Mouse (Mus musculus) G1E (cell line): ENCODE measurements around the gene Stxbp6. TPM values are rescaled to one million over a fixed set of nuclear protein-coding genes. Genes with fewer than 3 reads are reported as not detected.

Source experiments
- ATAC-seq: 2 replicates; pipeline ENCODE4 v1.8.0; 2016; ENCODE audit warnings: mild to moderate bottlenecking; ENCODE audit not compliant: insufficient number of reproducible peaks, poor library complexity, low FRiP score, severe bottlenecking; ENCODE audit errors: extremely low read depth
- DNase-seq: peaks from one replicate; pipeline ENCODE4 v3.0.0; 2012; ENCODE audit warnings: low spot score
- H3K27me3 ChIP-seq: 2 replicates; pipeline ENCODE4 v1.6.1; 2012; ENCODE audit warnings: mild to moderate bottlenecking, low read length, inconsistent platforms; ENCODE audit not compliant: insufficient read depth
- H3K36me3 ChIP-seq: replicated peaks from 2 replicates; pipeline ENCODE3; 2012; ENCODE audit warnings: mild to moderate bottlenecking, inconsistent platforms
- H3K4me1 ChIP-seq: 2 replicates; pipeline ENCODE4 v1.6.1; 2012; ENCODE audit warnings: low read depth, low read length, inconsistent platforms, mixed read lengths; ENCODE audit not compliant: insufficient read depth
- H3K4me3 ChIP-seq: 2 replicates; pipeline ENCODE4 v1.5.1; 2012; ENCODE audit warnings: low read depth, mild to moderate bottlenecking, inconsistent platforms, low read length, moderate library complexity, mixed read lengths
- H3K9me3 ChIP-seq: replicated peaks from 2 replicates; pipeline ENCODE4 v1.6.1; 2012; ENCODE audit warnings: inconsistent platforms
- CTCF ChIP-seq: IDR thresholded peaks from 2 replicates; pipeline ENCODE4 v1.5.1; 2012; ENCODE audit warnings: low read depth, low read length, inconsistent platforms, mixed read lengths
- GATA1 ChIP-seq: IDR thresholded peaks from 2 replicates; pipeline ENCODE4 v1.6.1; 2012; ENCODE audit warnings: borderline replicate concordance, low read length, inconsistent platforms, mixed read lengths
- GATA2 ChIP-seq: IDR thresholded peaks from 2 replicates; pipeline ENCODE4 v1.6.1; 2012; ENCODE audit warnings: low read depth, low read length, inconsistent platforms, borderline replicate concordance
- POLR2AphosphoS5 ChIP-seq: IDR thresholded peaks from 2 replicates; pipeline ENCODE4 v1.6.1; 2012; ENCODE audit warnings: low read depth, low read length, inconsistent platforms; ENCODE audit not compliant: insufficient replicate concordance
- TAL1 ChIP-seq: conservative IDR thresholded peaks from 2 replicates; pipeline ENCODE4 v1.6.1; 2012; ENCODE audit warnings: low read depth, low read length, inconsistent platforms, mixed read lengths
- polyA plus RNA-seq: library from polyadenylated mRNA; stranded (reverse); fragments of >175 nt; gene quantifications from 2 replicates; pipeline ENCODE4 v1.2.3, GENCODE M21; 2012
- total RNA-seq, 2 experiments: library from RNA; stranded (forward) in 1 of 2; stranded (reverse) in 1 of 2; fragments of 200-1000 nt in 1 of 2; fragments of >200 nt in 1 of 2; fragmentation: Nextera tagmentation in 1 of 2; gene quantifications; 2 replicates each; pipeline ENCODE4 v1.2.3; 2014 to 2017

The Stxbp6 gene
- total and polyA plus RNA-seq, 3 experiments = 0.11 TPM; not detected in 2

- no peaks in the 10 kb centered on the region for H3K36me3 ChIP-seq
- TF ChIP-seq TAL1 = no peak
- no peak for TF ChIP-seq GATA2
- TF ChIP-seq GATA1 = no peak
Observed at GRCm38 (mm10) chr12:44990379-44990778, 84.1 kb downstream of the Stxbp6 start.

GRCm38 (mm10) chr12:44989011-44989410 is 85.5 kb downstream of the Stxbp6 start:
- TF ChIP-seq POLR2AphosphoS5 (no peak), TAL1 (no peak), GATA1 (no peak), GATA2 (no peak), CTCF (no peak)
- no peak for ATAC-seq
- Histone ChIP-seq H3K36me3 (no peaks in the 10 kb centered on the region), H3K9me3 (peaks cover 6% of the 10 kb centered on the region), H3K27me3 (no peaks in the 10 kb centered on the region), H3K4me3 (no peak overlapping the region), H3K4me1 (no peaks in the 10 kb centered on the region)
- DNase-seq = no peak

More at GRCm38 (mm10) chr12:44990379-44990778, 84.1 kb downstream of the Stxbp6 start:
- Histone ChIP-seq H3K4me3 (no peak overlapping the region), H3K4me1 (no peaks in the 10 kb centered on the region), H3K27me3 (no peaks in the 10 kb centered on the region), H3K9me3 (peaks cover 6% of the 10 kb centered on the region)
- ATAC-seq (no peak), DNase-seq (no peak)

GRCm38 (mm10) chr12:44987762-44988161 is 86.7 kb downstream of the Stxbp6 start:
- no peaks in the 10 kb centered on the region for H3K4me1 ChIP-seq
- no peak overlapping the region for H3K4me3 ChIP-seq
- no peaks in the 10 kb centered on the region for H3K27me3 ChIP-seq
- H3K36me3 ChIP-seq = no peaks in the 10 kb centered on the region
- ATAC-seq (no peak), DNase-seq (no peak)
- no peak for TF ChIP-seq TAL1
- no peak for TF ChIP-seq POLR2AphosphoS5
- TF ChIP-seq GATA1 = no peak
- no peak for TF ChIP-seq CTCF
- no peak for TF ChIP-seq GATA2
- H3K9me3 ChIP-seq = peaks cover 4% of the 10 kb centered on the region

GRCm38 (mm10) chr12:44979316-44979848 is 95.1 kb downstream of the Stxbp6 start:
- TF ChIP-seq TAL1 (no peak), GATA2 (no peak), CTCF (no peak), GATA1 (no peak), POLR2AphosphoS5 (no peak)
- H3K4me3 ChIP-seq = no peak overlapping the region
- H3K9me3 ChIP-seq = no peaks in the 10 kb centered on the region; the same call in 1 of the 2 replicates
- H3K4me1 ChIP-seq = no peaks in the 10 kb centered on the region
- H3K36me3 ChIP-seq = no peaks in the 10 kb centered on the region
- no peaks in the 10 kb centered on the region for H3K27me3 ChIP-seq
- ATAC-seq (no peak), DNase-seq (no peak)

GRCm38 (mm10) chr12:44975266-44975665 is 99.2 kb downstream of the Stxbp6 start:
- no peaks in the 10 kb centered on the region for H3K4me1 ChIP-seq
- H3K27me3 ChIP-seq = no peaks in the 10 kb centered on the region
- no peak overlapping the region for H3K4me3 ChIP-seq
- ATAC-seq (no peak), DNase-seq (no peak)
- TF ChIP-seq GATA1 (no peak), POLR2AphosphoS5 (no peak), TAL1 (no peak), GATA2 (no peak), CTCF (no peak)
- peaks cover 7% of the 10 kb centered on the region for H3K9me3 ChIP-seq
- no peaks in the 10 kb centered on the region for H3K36me3 ChIP-seq

GRCm38 (mm10) chr12:44971477-44971876 is 103.0 kb downstream of the Stxbp6 start:
- no peaks in the 10 kb centered on the region for H3K4me1 ChIP-seq
- no peaks in the 10 kb centered on the region for H3K27me3 ChIP-seq
- no peak for TF ChIP-seq GATA1
- TF ChIP-seq POLR2AphosphoS5 = no peak
- no peak for TF ChIP-seq TAL1
- TF ChIP-seq GATA2 = no peak
- TF ChIP-seq CTCF = no peak
- DNase-seq = no peak
- H3K9me3 ChIP-seq = peaks cover 17% of the 10 kb centered on the region
- no peak overlapping the region for H3K4me3 ChIP-seq
- ATAC-seq = no peak
- no peaks in the 10 kb centered on the region for H3K36me3 ChIP-seq
